Mouse (Mus musculus) E14TG2a.4 (cell line): ENCODE results near the gene Frmd6.

Experiments used
- CTCF ChIP-seq: conservative IDR thresholded peaks from 2 replicates; pipeline ENCODE4 v1.5.1; 2014; ENCODE audit warnings: low read length
- NANOG ChIP-seq: IDR thresholded peaks from 2 replicates; pipeline ENCODE4 v1.6.1; 2014; ENCODE audit warnings: borderline replicate concordance, low read length, mixed read lengths
- POU5F1 ChIP-seq: IDR thresholded peaks from 2 replicates; pipeline ENCODE4 v1.6.1; 2014; ENCODE audit warnings: low read length, borderline replicate concordance

GRCm38 (mm10) chr12:70824729-70825650 is at the start of gene Frmd6:
- no peak for TF ChIP-seq CTCF
- no peak for TF ChIP-seq POU5F1
- TF ChIP-seq NANOG, result no peak
